Comparison of ENCODE assay signal across 17 mouse cellular contexts in the genomic region with DNA sequence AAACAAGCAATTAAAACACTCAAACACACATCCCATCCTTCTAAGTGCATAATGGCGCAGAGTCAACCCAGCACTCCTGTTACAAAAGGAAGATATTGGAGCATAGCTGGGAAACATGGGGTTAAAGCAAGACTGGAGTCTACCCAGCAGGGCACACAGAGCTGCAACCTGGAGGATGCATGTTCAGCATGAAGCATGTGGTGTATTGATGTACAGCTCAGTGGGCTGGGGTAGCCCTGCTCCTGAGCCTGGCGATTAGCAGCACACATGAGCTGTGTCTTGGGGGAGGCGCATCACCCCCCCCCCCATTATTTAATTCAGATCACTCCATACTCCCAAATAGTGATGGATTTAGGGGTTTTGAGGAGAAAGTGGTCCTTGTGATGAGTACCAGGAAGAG. TPM values are rescaled to one million over a fixed set of nuclear protein-coding genes. Genes with fewer than 3 reads are reported as not detected.
"Had no signal": no experiment of that assay in that cellular context is flagged by ENCODE, and none has a peak within 500 bp of the region (broad histone marks: within the 10 kb centered on the region; RNA-seq: fewer than 3 reads in every experiment).

No protein-coding gene starts in this region.

- H3K4me1 ChIP-seq: limb, embryonic 12.5 days; limb, embryonic 15.5 days; neural tube, embryonic 12.5 days had no signal

- H3K27me3 ChIP-seq: limb, embryonic 12.5 days; limb, embryonic 15.5 days; neural tube, embryonic 12.5 days had no signal

- H3K4me3 ChIP-seq: limb, embryonic 12.5 days; limb, embryonic 15.5 days; neural tube, embryonic 12.5 days had no signal

- H3K36me3 ChIP-seq: limb, embryonic 12.5 days; limb, embryonic 15.5 days; neural tube, embryonic 12.5 days had no signal

- H3K4me2 ChIP-seq: limb, embryonic 12.5 days; limb, embryonic 15.5 days; liver, embryonic 11.5 days; lung, embryonic 14.5 days; neural tube, embryonic 12.5 days had no signal

- H3K9me3 ChIP-seq: limb, embryonic 12.5 days; limb, embryonic 15.5 days; neural tube, embryonic 12.5 days had no signal

- DNase-seq: kidney, adult 18-20 months; kidney, adult 9 months; kidney, postnatal 14 days; kidney, postnatal 4 days; left cerebral cortex, postnatal 4 days; liver, postnatal 0 days; lung, embryonic 14.5 days; thymus, adult 18-20 months; thymus, postnatal 36 days had no signal

- H3K9ac ChIP-seq: limb, embryonic 12.5 days; limb, embryonic 15.5 days; liver, embryonic 14.5 days; liver, postnatal 0 days; lung, embryonic 14.5 days; neural tube, embryonic 12.5 days had no signal

- ATAC-seq: liver, postnatal 0 days; lung, postnatal 0 days had no signal

- H3K27ac ChIP-seq: limb, embryonic 12.5 days; limb, embryonic 15.5 days; liver, embryonic 14.5 days; macrophage; neural tube, embryonic 12.5 days had no signal

RNA-seq across cellular contexts. Expression of gene Unc79, which starts 32.9 kb away (rescaled TPM):
- total RNA-seq: megakaryocyte, adult 5-6 weeks had no signal
